Mouse (Mus musculus) left cerebral cortex, postnatal 14 days (tissue): ENCODE measurements at regions not wholly inside any gene's neighbourhood (a gene's known extent, or its start where the extent isn't known, plus 50 kb on each side); places are given as distances from the start of the nearest gene placed in this dataset.

Source experiments
- DNase-seq, 2 experiments: peaks; one replicate each; pipeline ENCODE4 v3.0.0; 2021 to 2022; ENCODE audit warnings: low spot score in 2 of 2, mixed read lengths in 1 of 2
- intact Hi-C: fragments of 180-260 bp; cut with DNase I; formaldehyde crosslinking; loops from one replicate; pipeline ENCODE4 v1.15.1; 2025

DNA sequence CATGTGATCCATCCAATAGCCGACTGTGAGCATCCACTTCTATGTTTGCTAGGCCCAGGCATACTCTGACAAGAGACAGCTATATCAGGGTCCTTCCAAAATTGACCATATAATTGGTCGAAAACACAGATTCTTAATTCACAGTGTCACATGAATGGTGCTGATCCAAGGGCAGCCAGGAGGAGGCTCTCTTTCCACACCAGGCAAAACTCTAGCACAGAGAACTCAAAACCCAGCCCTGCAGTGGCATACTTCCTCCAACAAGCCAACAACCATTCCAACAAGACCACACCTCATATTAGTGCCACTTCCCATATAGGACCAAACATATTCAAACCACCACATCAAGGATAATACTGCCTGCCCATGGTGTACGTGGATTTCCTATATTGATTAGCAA, 68.1 kb upstream of the Tas2r118 start:
- intact Hi-C loops: no loop called here
- DNase-seq: no peak

DNA sequence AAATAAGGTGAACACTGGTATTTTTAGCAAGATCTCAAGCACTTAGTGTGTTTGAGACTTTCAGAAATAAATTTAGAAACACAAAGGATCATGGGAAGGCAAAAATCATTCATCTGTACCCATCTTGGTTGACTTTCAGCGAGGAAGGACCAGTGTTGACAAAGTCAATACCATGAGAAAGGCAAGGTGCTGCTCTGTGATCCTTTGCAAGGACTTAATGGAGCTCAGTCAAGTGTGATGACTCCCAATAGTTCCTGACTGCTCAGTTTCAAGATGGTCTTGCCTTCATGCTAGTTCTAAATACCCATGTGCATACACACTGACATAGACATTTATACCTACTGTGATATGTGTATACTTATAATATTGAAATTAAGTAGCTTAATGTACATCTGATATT, 56.5 kb upstream of the Tas2r118 start:
- intact Hi-C loops: no loop called here
- DNase-seq: no peak

DNA sequence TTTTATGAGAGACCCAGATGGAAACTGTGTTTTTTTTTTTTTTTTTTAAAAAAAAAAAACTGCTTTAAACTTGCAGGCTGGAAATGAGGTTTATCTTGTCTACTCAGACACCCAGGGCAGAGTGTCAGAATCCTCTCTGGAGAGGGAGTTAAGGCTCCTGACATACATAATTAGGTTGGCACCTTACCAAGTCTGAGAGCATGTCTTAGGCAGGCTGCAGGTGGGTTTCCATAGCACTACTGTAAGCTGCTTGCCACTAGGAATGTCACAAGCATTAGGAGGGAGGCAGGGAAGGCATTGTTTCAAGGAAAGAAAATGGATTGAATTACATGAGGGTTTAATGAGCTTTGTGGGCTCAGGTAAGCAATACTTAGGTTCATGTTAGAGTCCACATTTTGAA, 55.9 kb upstream of the Tas2r118 start:
- DNase-seq: peak in 1 of 2 experiments; percentile 6
- intact Hi-C loops: no loop called here
